Mouse (Mus musculus) intestine, postnatal 0 days (tissue): Measurements from ENCODE around the gene Nop56. TPM values are rescaled to one million over a fixed set of nuclear protein-coding genes. Genes with fewer than 3 reads are reported as not detected.

Experiments used
- ATAC-seq: fragments of 200-750 bp; cut with Nextera tagmentation; 2 replicates; pipeline ENCODE4 v1.8.0; 2017; ENCODE audit warnings: mild to moderate bottlenecking, moderate TSS enrichment, moderate library complexity
- H3K27ac ChIP-seq: fragments of 300-500 bp; sonication (generic); 2 replicates; pipeline ENCODE4 v1.5.1; 2014; ENCODE audit warnings: mild to moderate bottlenecking, low read depth, low read length, moderate library complexity
- H3K27me3 ChIP-seq: fragments of 300-500 bp; sonication (generic); replicated peaks from 2 replicates; pipeline ENCODE4 v1.6.1; 2014; ENCODE audit warnings: low read length, mixed read lengths; ENCODE audit not compliant: control insufficient read depth, insufficient read depth
- H3K36me3 ChIP-seq: fragments of 300-500 bp; sonication (generic); 2 replicates; pipeline ENCODE4 v1.6.1; 2014; ENCODE audit warnings: mild to moderate bottlenecking, moderate library complexity; ENCODE audit not compliant: control insufficient read depth, insufficient read depth
- H3K4me1 ChIP-seq: fragments of 300-500 bp; sonication (generic); replicated peaks from 2 replicates; pipeline ENCODE4 v1.6.1; 2014; ENCODE audit warnings: antibody characterized with exemption, low read length, mixed read lengths; ENCODE audit not compliant: control insufficient read depth, insufficient read depth
- H3K4me2 ChIP-seq: fragments of 300-500 bp; sonication (generic); replicated peaks from 2 replicates; pipeline ENCODE4 v1.6.1; 2014; ENCODE audit warnings: low read depth, mild to moderate bottlenecking, moderate library complexity
- H3K4me3 ChIP-seq: fragments of 300-500 bp; sonication (generic); 2 replicates; pipeline ENCODE4 v1.5.1; 2014; ENCODE audit warnings: low read depth, low read length
- H3K9ac ChIP-seq: fragments of 300-500 bp; sonication (generic); 2 replicates; pipeline ENCODE4 v1.6.1; 2014; ENCODE audit warnings: mild to moderate bottlenecking, low read depth, low read length
- H3K9me3 ChIP-seq: fragments of 300-500 bp; sonication (generic); 2 replicates; pipeline ENCODE4 v1.6.1; 2016; ENCODE audit warnings: mixed run types; ENCODE audit not compliant: control insufficient read depth
- CTCF ChIP-seq: sonication (generic); IDR thresholded peaks from 2 replicates; pipeline ENCODE4 v1.5.1; 2016; ENCODE audit warnings: low read depth, mild to moderate bottlenecking, control low read depth, antibody characterized with exemption, moderate library complexity
- WGBS: fragments of 180-500 bp; shearing (Covaris S2); extraction: QIAGEN DNeasy Blood & Tissue Kit; methylation state at CpG from one replicate; pipeline ENCODE4 v1.1.7; 2014; 5-methylcytosine and 5-hydroxymethylcytosine counted together
- polyA plus RNA-seq: library from polyadenylated mRNA; unstranded; fragments of >200 nt; fragmentation: Nextera tagmentation; extraction: Ambion mirVana; gene quantifications from 2 replicates; pipeline ENCODE4 v1.2.1, GENCODE M21; 2015

Nop56 gene
- polyA plus RNA-seq, 1 experiment from 2014 or later: 66.5 TPM

DNA sequence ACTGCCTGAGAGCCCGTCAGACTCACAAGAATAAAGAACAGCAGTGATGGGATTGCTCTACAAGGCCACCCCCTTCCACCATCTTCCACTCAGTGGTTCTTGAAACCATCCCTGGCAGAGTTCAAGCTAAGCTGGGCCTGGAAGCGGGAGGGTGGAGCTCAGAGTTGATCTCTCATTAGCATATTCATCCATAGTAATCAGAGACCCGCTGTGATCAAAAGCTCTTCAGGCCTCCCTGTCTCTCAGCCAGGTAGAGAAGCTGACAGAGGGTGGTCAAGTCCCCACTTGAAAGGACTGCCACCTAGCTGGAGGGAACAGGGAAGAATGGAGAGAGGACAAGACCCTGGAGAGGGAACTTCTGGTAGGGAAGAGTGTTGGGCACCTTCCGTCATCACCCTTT lies 28.8 kb downstream of the Nop56 start:
- Histone ChIP-seq H3K4me2 (no peak overlapping the region), H3K27me3 (no peaks in the 10 kb centered on the region), H3K4me1 (no peaks in the 10 kb centered on the region), H3K27ac (no peak overlapping the region), H3K9me3 (no peaks in the 10 kb centered on the region), H3K9ac (no peak overlapping the region), H3K4me3 (no peak overlapping the region), H3K36me3 (no peaks in the 10 kb centered on the region; the same call in 1 of the 2 replicates)
- no peak for TF ChIP-seq CTCF
- 64% methylated on average over 4 of the region's 4 CpGs for WGBS
- ATAC-seq: no peak

DNA sequence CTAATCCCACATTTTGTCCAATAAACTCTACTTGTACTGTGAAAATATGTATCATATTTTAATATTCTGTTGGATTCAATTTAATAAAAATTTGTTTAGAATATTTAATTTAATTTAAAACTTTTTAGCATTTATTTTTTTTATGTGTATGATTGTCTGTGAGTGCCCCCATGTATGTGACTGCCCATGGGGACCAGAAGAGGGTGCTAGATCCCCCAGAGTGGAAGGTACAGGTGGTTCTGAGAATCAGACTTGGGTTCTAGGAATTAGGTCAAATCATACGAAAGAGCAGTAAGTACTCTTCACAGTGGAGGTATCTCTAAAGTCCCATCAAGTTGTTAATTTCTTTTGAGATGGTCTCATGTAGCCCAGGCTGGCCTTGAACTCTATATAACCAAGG lies 52.8 kb downstream of the Nop56 start:
- Histone ChIP-seq H3K36me3 (no peaks in the 10 kb centered on the region), H3K4me3 (no peak overlapping the region), H3K9me3 (no peaks in the 10 kb centered on the region), H3K9ac (no peak overlapping the region), H3K4me2 (no peak overlapping the region), H3K4me1 (no peaks in the 10 kb centered on the region), H3K27me3 (no peaks in the 10 kb centered on the region), H3K27ac (no peak overlapping the region)
- 65% methylated on average over 1 of the region's 1 CpGs for WGBS
- TF ChIP-seq CTCF: peak; percentile 10; the same call in 1 of the 2 replicates
- no peak for ATAC-seq

Other genes with a start within 250 kb of the Nop56 start
- not detected in 2 replicates for gene Tgm6, start 162.0 kb upstream of the Nop56 start, polyA plus RNA-seq
- 232 and 234 TPM in 2 replicates for gene Snrpb, start 95.0 kb upstream of the Nop56 start, polyA plus RNA-seq
- gene Tmc2, start 79.2 kb upstream of the Nop56 start, polyA plus RNA-seq: not detected in 2 replicates
- gene Idh3b, start 10.1 kb downstream of the Nop56 start, polyA plus RNA-seq: 142 and 148 TPM in 2 replicates
- 0.85 and 0.86 TPM in 2 replicates for gene Ebf4, start 20.7 kb downstream of the Nop56 start, polyA plus RNA-seq
- 5.2 and 7.8 TPM in 2 replicates for gene Cpxm1, start 123.1 kb downstream of the Nop56 start, polyA plus RNA-seq
- gene Gm28372, start 130.8 kb downstream of the Nop56 start, polyA plus RNA-seq: not detected in 2 replicates
- gene 1700020A23Rik, start 130.8 kb downstream of the Nop56 start, polyA plus RNA-seq: not detected in 2 replicates
- gene Tmem239, start 132.0 kb downstream of the Nop56 start, polyA plus RNA-seq: not detected in 2 replicates
- gene Vps16, start 149.9 kb downstream of the Nop56 start, polyA plus RNA-seq: 35.2 and 39.6 TPM in 2 replicates
- gene Pced1a, start 150.3 kb downstream of the Nop56 start, polyA plus RNA-seq: 5.3 and 6.1 TPM in 2 replicates
- 27.4 and 28.2 TPM in 2 replicates for gene Ptpra, start 175.8 kb downstream of the Nop56 start, polyA plus RNA-seq